Mouse (Mus musculus): ENCODE measurements around the gene Dtx1.
A peak's percentile ranks its signal among the peaks of the same experiment; 100 is the strongest.

The Dtx1 gene

GRCm38 (mm10) chr5:120702969-120703368 is 8.8 kb downstream of the Dtx1 start:
- no peak for DNase-seq

- DNase-seq = no peak
Observed at GRCm38 (mm10) chr5:120702421-120702820, 9.3 kb downstream of the Dtx1 start.

- DNase-seq = no peak
Observed at GRCm38 (mm10) chr5:120700996-120701790, 10.5 kb downstream of the Dtx1 start.

- DNase-seq = no peak
Observed at GRCm38 (mm10) chr5:120698801-120699391, 12.8 kb downstream of the Dtx1 start.

- DNase-seq = no peak
Observed at GRCm38 (mm10) chr5:120698181-120698580, 13.5 kb downstream of the Dtx1 start.

GRCm38 (mm10) chr5:120696865-120697264 is 14.9 kb downstream of the Dtx1 start:
- DNase-seq = no peak

- no peak for DNase-seq
Observed at GRCm38 (mm10) chr5:120696057-120696743, 15.5 kb downstream of the Dtx1 start.

GRCm38 (mm10) chr5:120694695-120695074 is 17.0 kb downstream of the Dtx1 start:
- DNase-seq = peak; percentile 67

- DNase-seq = no peak
Observed at GRCm38 (mm10) chr5:120693931-120694694, 17.6 kb downstream of the Dtx1 start.

- no peak for DNase-seq
Observed at GRCm38 (mm10) chr5:120692034-120692433, 19.7 kb downstream of the Dtx1 start.

GRCm38 (mm10) chr5:120690417-120690816 is 21.3 kb downstream of the Dtx1 start:
- no peak for DNase-seq

GRCm38 (mm10) chr5:120688434-120688833 is 23.3 kb downstream of the Dtx1 start:
- DNase-seq = peak; percentile 71

- no peak for DNase-seq
Observed at GRCm38 (mm10) chr5:120687897-120688296, 23.8 kb downstream of the Dtx1 start.

GRCm38 (mm10) chr5:120687484-120687851 is 24.3 kb downstream of the Dtx1 start:
- no peak for DNase-seq

- no peak for DNase-seq
Observed at GRCm38 (mm10) chr5:120686749-120687483, 24.8 kb downstream of the Dtx1 start.

- peak; percentile 81 for DNase-seq
Observed at GRCm38 (mm10) chr5:120685678-120686077, 26.0 kb downstream of the Dtx1 start.

GRCm38 (mm10) chr5:120682982-120683771 is 28.6 kb downstream of the Dtx1 start:
- DNase-seq = peak; percentile 51

- DNase-seq = no peak
Observed at GRCm38 (mm10) chr5:120680918-120681317, 30.8 kb downstream of the Dtx1 start.

- peak; percentile 73 for DNase-seq
Observed at GRCm38 (mm10) chr5:120679676-120680555, 31.8 kb downstream of the Dtx1 start.

GRCm38 (mm10) chr5:120677516-120677915 is 34.2 kb downstream of the Dtx1 start:
- DNase-seq = peak; percentile 55
